Mouse (Mus musculus) skeletal muscle tissue, postnatal 0 days (tissue): ENCODE data around the gene Hcfc1r1. TPM values are rescaled to one million over a fixed set of nuclear protein-coding genes. Genes with fewer than 3 reads are reported as not detected.

Experiments used
- polyA plus RNA-seq: library from polyadenylated mRNA; unstranded; fragments of >200 nt; fragmentation: Nextera tagmentation; extraction: Ambion mirVana; gene quantifications from 2 replicates; pipeline ENCODE4 v1.2.1, GENCODE M21; 2015

Gene Hcfc1r1
- 353 and 354 TPM in 2 replicates for polyA plus RNA-seq

GRCm38 (mm10) chr17:23673424-23674073, at the start of gene Hcfc1r1, which contains the start of gene Thoc6:
Gene Hcfc1r1 (plus strand): TSS chr17:23673596.
Gene Thoc6 (minus strand): TSS chr17:23673882.

GRCm38 (mm10) chr17:23644613-23645495, 28.5 kb upstream of the Hcfc1r1 start, which contains the start of gene Mmp25:
Gene Mmp25 (minus strand): TSS chr17:23645277.

GRCm38 (mm10) chr17:23660117-23660875, 13.1 kb upstream of the Hcfc1r1 start, which contains the start of gene Bicdl2:
Gene Bicdl2 (plus strand): TSS chr17:23660506.

GRCm38 (mm10) chr17:23677236-23677679, 3.9 kb downstream of the Hcfc1r1 start, which contains the start of gene Tnfrsf12a:
Gene Tnfrsf12a (minus strand): TSS chr17:23677468.

GRCm38 (mm10) chr17:23679127-23679835, 5.9 kb downstream of the Hcfc1r1 start, which contains the start of gene Cldn6:
Gene Cldn6 (plus strand): TSS chr17:23679249.

GRCm38 (mm10) chr17:23683856-23684672, 10.7 kb downstream of the Hcfc1r1 start, which contains the start of gene Cldn9:
Gene Cldn9 (minus strand): TSS chr17:23684026.

GRCm38 (mm10) chr17:23722376-23723125, 49.2 kb downstream of the Hcfc1r1 start, which contains the start of gene 1520401A03Rik:
Gene 1520401A03Rik (minus strand): TSS chr17:23722783.

Other genes with a start within 250 kb of the Hcfc1r1 start
- not detected in 2 replicates for gene Vmn2r117, start 193.9 kb upstream of the Hcfc1r1 start, polyA plus RNA-seq
- gene Zfp213, start 109.4 kb upstream of the Hcfc1r1 start, polyA plus RNA-seq: 6.6 and 7.5 TPM in 2 replicates
- gene Zfp13, start 74.1 kb upstream of the Hcfc1r1 start, polyA plus RNA-seq: 4.7 and 5.1 TPM in 2 replicates
- not detected in 2 replicates for gene Zscan10, start 72.7 kb upstream of the Hcfc1r1 start, polyA plus RNA-seq
- gene Mmp25, start 28.3 kb upstream of the Hcfc1r1 start, polyA plus RNA-seq: 0.14 and 0.41 TPM in 2 replicates
- gene Bicdl2, start 13.1 kb upstream of the Hcfc1r1 start, polyA plus RNA-seq: 1.2 TPM in 1 of 2 replicates, not detected in the other
- gene Thoc6, start 286 bp downstream of the Hcfc1r1 start, polyA plus RNA-seq: 22.8 and 25.1 TPM in 2 replicates
- 64.2 and 68.3 TPM in 2 replicates for gene Tnfrsf12a, start 3.9 kb downstream of the Hcfc1r1 start, polyA plus RNA-seq
- gene Cldn6, start 5.7 kb downstream of the Hcfc1r1 start, polyA plus RNA-seq: not detected in 2 replicates
- gene Cldn9, start 10.4 kb downstream of the Hcfc1r1 start, polyA plus RNA-seq: 1.3 and 1.5 TPM in 2 replicates
- gene 1520401A03Rik, start 49.2 kb downstream of the Hcfc1r1 start, polyA plus RNA-seq: 0.81 and 0.83 TPM in 2 replicates
- gene Pkmyt1, start 52.7 kb downstream of the Hcfc1r1 start, polyA plus RNA-seq: 11.1 and 12.5 TPM in 2 replicates
- 9.9 and 15.9 TPM in 2 replicates for gene Paqr4, start 67.3 kb downstream of the Hcfc1r1 start, polyA plus RNA-seq
- gene Kremen2, start 72.2 kb downstream of the Hcfc1r1 start, polyA plus RNA-seq: 0.35 and 1.5 TPM in 2 replicates
- 33.8 and 34.1 TPM in 2 replicates for gene Flywch1, start 98.0 kb downstream of the Hcfc1r1 start, polyA plus RNA-seq
- gene Flywch2, start 112.5 kb downstream of the Hcfc1r1 start, polyA plus RNA-seq: 11.9 and 13.5 TPM in 2 replicates
- gene Srrm2, start 116.9 kb downstream of the Hcfc1r1 start, polyA plus RNA-seq: 234 and 263 TPM in 2 replicates
- gene Elob, start 155.5 kb downstream of the Hcfc1r1 start, polyA plus RNA-seq: 1,095 and 1,181 TPM in 2 replicates
- gene Prss33, start 162.5 kb downstream of the Hcfc1r1 start, polyA plus RNA-seq: not detected in 2 replicates
- not detected in 2 replicates for gene Prss32, start 170.3 kb downstream of the Hcfc1r1 start, polyA plus RNA-seq
- not detected in 2 replicates for gene Prss41, start 170.6 kb downstream of the Hcfc1r1 start, polyA plus RNA-seq
- not detected in 2 replicates for gene Prss21, start 194.5 kb downstream of the Hcfc1r1 start, polyA plus RNA-seq
- not detected in 2 replicates for gene Dcpp1, start 207.3 kb downstream of the Hcfc1r1 start, polyA plus RNA-seq
- not detected in 2 replicates for gene Dcpp2, start 207.3 kb downstream of the Hcfc1r1 start, polyA plus RNA-seq
- gene Dcpp3, start 243.9 kb downstream of the Hcfc1r1 start, polyA plus RNA-seq: not detected in 2 replicates